Mouse (Mus musculus): ENCODE measurements around the gene Vps50.

GRCm38 (mm10) chr6:3485133-3485532, 13.0 kb upstream of the Vps50 start:
- TF ChIP-seq CTCF (conservative IDR thresholded peaks at IDR 0.05; ENCODE audit: low read length) (no peak), POU5F1 (IDR thresholded peaks at IDR 0.05; ENCODE audit: borderline replicate concordance, low read length) (no peak), NANOG (IDR thresholded peaks at IDR 0.05; ENCODE audit: borderline replicate concordance, low read length) (no peak)
